Mouse (Mus musculus): ENCODE results near the gene Etfb. TPM values are rescaled to one million over a fixed set of nuclear protein-coding genes. Genes with fewer than 3 reads are reported as not detected.

Etfb gene
- polyA plus RNA-seq, 2 experiments: 153 to 301 TPM

GRCm38 (mm10) chr7:43453599-43454355, 9.9 kb downstream of the Etfb start:
- no peak for ATAC-seq (ENCODE audit: low FRiP score, low read depth)
- H3K27me3 ChIP-seq (ENCODE audit: control insufficient read depth, insufficient read depth, low read length): no peaks in the 10 kb centered on the region
- no peak overlapping the region for H3K9ac ChIP-seq (ENCODE audit: low read depth, low read length, severe bottlenecking)
- H3K9me3 ChIP-seq (ENCODE audit: control insufficient read depth, low read length): no peaks in the 10 kb centered on the region
- no peak for TF ChIP-seq POLR2A (IDR thresholded peaks at IDR 0.05; ENCODE audit: borderline replicate concordance, extremely low read depth, insufficient read depth, insufficient read length)
- no peak overlapping the region for H3K4me3 ChIP-seq (replicated peaks; ENCODE audit: low read length)
- peaks cover 45% of the 10 kb centered on the region for H3K36me3 ChIP-seq (ENCODE audit: control insufficient read depth, insufficient read depth, low read length)
- H3K27ac ChIP-seq (replicated peaks; ENCODE audit: low read depth, low read length): no peak overlapping the region
- no peak for DNase-seq (ENCODE audit: low spot score)
- no peaks in the 10 kb centered on the region for H3K4me1 ChIP-seq (ENCODE audit: control insufficient read depth, insufficient read depth, low read length)
- 66% methylated on average over 14 of the region's 14 CpGs for WGBS
- H3K4me2 ChIP-seq (replicated peaks; ENCODE audit: low read depth, low read length, severe bottlenecking): no peak overlapping the region

GRCm38 (mm10) chr7:43454371-43454770, 10.5 kb downstream of the Etfb start:
- Histone ChIP-seq H3K4me3 (replicated peaks; ENCODE audit: low read length) (no peak overlapping the region), H3K27ac (replicated peaks; ENCODE audit: low read depth, low read length) (no peak overlapping the region), H3K9me3 (ENCODE audit: control insufficient read depth, low read length) (no peaks in the 10 kb centered on the region), H3K4me2 (replicated peaks; ENCODE audit: low read depth, low read length, severe bottlenecking) (no peak overlapping the region), H3K36me3 (ENCODE audit: control insufficient read depth, insufficient read depth, low read length) (peaks cover 45% of the 10 kb centered on the region), H3K9ac (ENCODE audit: low read depth, low read length, severe bottlenecking) (no peak overlapping the region), H3K4me1 (ENCODE audit: control insufficient read depth, insufficient read depth, low read length) (no peaks in the 10 kb centered on the region), H3K27me3 (ENCODE audit: control insufficient read depth, insufficient read depth, low read length) (no peaks in the 10 kb centered on the region)
- 61% methylated on average over 6 of the region's 6 CpGs for WGBS
- no peak for ATAC-seq (ENCODE audit: low FRiP score, low read depth)
- no peak for DNase-seq (ENCODE audit: low spot score)
- TF ChIP-seq POLR2A (IDR thresholded peaks at IDR 0.05; ENCODE audit: borderline replicate concordance, extremely low read depth, insufficient read depth, insufficient read length): no peak

- Histone ChIP-seq H3K4me2 (replicated peaks; ENCODE audit: low read depth, low read length, severe bottlenecking) (no peak within 1 kb of the TSS), H3K4me3 (replicated peaks; ENCODE audit: low read length) (no peak within 1 kb of the TSS), H3K27ac (replicated peaks; ENCODE audit: low read depth, low read length) (no peak within 1 kb of the TSS), H3K36me3 (ENCODE audit: control insufficient read depth, insufficient read depth, low read length) (0 out of 2 replicates have a peak, but pooled peaks cover 2% of the 10 kb centered on the region), H3K27me3 (ENCODE audit: control insufficient read depth, insufficient read depth, low read length) (peaks cover 12% of the 10 kb centered on the region), H3K9me3 (ENCODE audit: control insufficient read depth, low read length) (no peaks in the 10 kb centered on the region), H3K9ac (ENCODE audit: low read depth, low read length, severe bottlenecking) (no peak within 1 kb of the TSS), H3K4me1 (ENCODE audit: control insufficient read depth, insufficient read depth, low read length) (0 out of 2 replicates have a peak, but pooled peaks cover 2% of the 10 kb centered on the region)
- no peak for DNase-seq (ENCODE audit: low spot score)
- TF ChIP-seq POLR2A (IDR thresholded peaks at IDR 0.05; ENCODE audit: borderline replicate concordance, extremely low read depth, insufficient read depth, insufficient read length): no peak
- ATAC-seq (ENCODE audit: low FRiP score, low read depth): no peak
- 60% methylated on average over 4 of the region's 4 CpGs for WGBS
Observed at GRCm38 (mm10) chr7:43462851-43463250, 19.0 kb downstream of the Etfb start, which contains the start of gene Vsig10l. Gene Vsig10l (plus strand): TSS chr7:43463151.

GRCm38 (mm10) chr7:43463976-43464375, 20.1 kb downstream of the Etfb start:
- DNase-seq (ENCODE audit: low spot score) (no peak), ATAC-seq (ENCODE audit: low FRiP score, low read depth) (no peak)
- H3K4me3 ChIP-seq (replicated peaks; ENCODE audit: low read length): no peak overlapping the region
- peaks cover 12% of the 10 kb centered on the region for H3K27me3 ChIP-seq (ENCODE audit: control insufficient read depth, insufficient read depth, low read length)
- H3K36me3 ChIP-seq (ENCODE audit: control insufficient read depth, insufficient read depth, low read length): no peaks in the 10 kb centered on the region
- 81% methylated on average over 7 of the region's 7 CpGs for WGBS
- no peak overlapping the region for H3K9ac ChIP-seq (ENCODE audit: low read depth, low read length, severe bottlenecking)
- H3K4me2 ChIP-seq (replicated peaks; ENCODE audit: low read depth, low read length, severe bottlenecking): no peak overlapping the region
- no peak overlapping the region for H3K27ac ChIP-seq (replicated peaks; ENCODE audit: low read depth, low read length)
- H3K4me1 ChIP-seq (ENCODE audit: control insufficient read depth, insufficient read depth, low read length): 0 out of 2 replicates have a peak, but pooled peaks cover 2% of the 10 kb centered on the region
- H3K9me3 ChIP-seq (ENCODE audit: control insufficient read depth, low read length): no peaks in the 10 kb centered on the region
- TF ChIP-seq POLR2A (IDR thresholded peaks at IDR 0.05; ENCODE audit: borderline replicate concordance, extremely low read depth, insufficient read depth, insufficient read length): no peak

GRCm38 (mm10) chr7:43464864-43465343, 21.0 kb downstream of the Etfb start:
- DNase-seq (ENCODE audit: low spot score): no peak
- Histone ChIP-seq H3K9ac (ENCODE audit: low read depth, low read length, severe bottlenecking) (0 out of 2 replicates have a peak overlapping the region, but pooled peaks have one; percentile 34), H3K4me2 (replicated peaks; ENCODE audit: low read depth, low read length, severe bottlenecking) (peak overlapping the region; percentile 81)

More at GRCm38 (mm10) chr7:43464864-43465343, 21.0 kb downstream of the Etfb start:
- H3K36me3 ChIP-seq (ENCODE audit: control insufficient read depth, insufficient read depth, low read length): no peaks in the 10 kb centered on the region
- H3K27me3 ChIP-seq (ENCODE audit: control insufficient read depth, insufficient read depth, low read length): peaks cover 12% of the 10 kb centered on the region
- 7% methylated on average over 33 of the region's 35 CpGs for WGBS
- no peaks in the 10 kb centered on the region for H3K9me3 ChIP-seq (ENCODE audit: control insufficient read depth, low read length)
- ATAC-seq (ENCODE audit: low FRiP score, low read depth): no peak
- TF ChIP-seq POLR2A (IDR thresholded peaks at IDR 0.05; ENCODE audit: borderline replicate concordance, extremely low read depth, insufficient read depth, insufficient read length): no peak
- H3K4me1 ChIP-seq (ENCODE audit: control insufficient read depth, insufficient read depth, low read length): 0 out of 2 replicates have a peak, but pooled peaks cover 2% of the 10 kb centered on the region
- H3K27ac ChIP-seq (replicated peaks; ENCODE audit: low read depth, low read length): no peak overlapping the region
- H3K4me3 ChIP-seq (replicated peaks; ENCODE audit: low read length): peak overlapping the region; percentile 43
